Mouse (Mus musculus) frontal cortex, postnatal 10 days (tissue): ENCODE measurements around the gene Sim2.

Experiments
- DNase-seq, 2 experiments: peaks; one replicate each; pipeline ENCODE4 v3.0.0; 2022; ENCODE audit warnings: low spot score in 2 of 2, mixed read lengths in 1 of 2

Gene Sim2

GRCm38 (mm10) chr16:94164236-94164635 is 79.5 kb downstream of the Sim2 start:
- no peak for DNase-seq

GRCm38 (mm10) chr16:94164978-94165377 is 80.2 kb downstream of the Sim2 start:
- no peak for DNase-seq

- DNase-seq = no peak
Observed at GRCm38 (mm10) chr16:94168655-94169545, 84.2 kb downstream of the Sim2 start.

DNA sequence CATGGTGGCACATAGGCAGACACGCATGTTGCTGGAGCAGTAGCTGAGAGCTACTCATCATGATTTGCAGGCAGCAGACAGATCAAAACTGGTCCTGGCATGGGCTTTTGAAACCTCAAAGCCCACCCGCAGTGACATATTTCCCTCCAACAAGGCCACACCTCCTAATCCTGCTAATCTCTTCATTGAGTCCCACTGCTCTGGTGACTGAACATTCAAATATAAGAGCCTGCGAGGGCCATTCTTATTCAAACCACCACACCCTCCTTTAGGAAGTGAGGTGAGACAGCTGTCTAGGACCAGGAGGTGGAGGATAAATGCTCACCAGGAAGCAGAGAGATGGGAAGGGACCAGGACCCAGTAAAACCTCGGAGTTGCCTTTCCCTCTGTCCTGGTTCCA is 85.5 kb downstream of the Sim2 start:
- no peak for DNase-seq

DNA sequence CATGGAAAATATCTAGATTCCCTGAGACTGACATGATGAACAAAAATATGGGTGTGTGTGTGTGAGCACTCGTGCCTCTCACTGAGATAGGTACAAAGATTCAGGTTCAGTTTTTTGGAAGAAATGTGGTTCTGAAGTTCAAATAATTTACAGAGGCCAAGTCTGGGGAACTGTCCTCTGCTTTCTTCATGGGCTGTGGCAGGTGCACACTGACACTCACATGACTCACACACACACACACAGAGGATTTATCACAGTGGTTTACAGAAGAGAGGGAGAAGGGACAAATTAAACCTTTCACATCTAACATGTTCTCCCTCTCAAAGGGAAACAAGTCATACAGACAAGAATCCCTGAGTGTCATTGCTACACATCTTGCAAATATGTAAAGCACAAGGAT is 88.6 kb downstream of the Sim2 start:
- no peak for DNase-seq

DNA sequence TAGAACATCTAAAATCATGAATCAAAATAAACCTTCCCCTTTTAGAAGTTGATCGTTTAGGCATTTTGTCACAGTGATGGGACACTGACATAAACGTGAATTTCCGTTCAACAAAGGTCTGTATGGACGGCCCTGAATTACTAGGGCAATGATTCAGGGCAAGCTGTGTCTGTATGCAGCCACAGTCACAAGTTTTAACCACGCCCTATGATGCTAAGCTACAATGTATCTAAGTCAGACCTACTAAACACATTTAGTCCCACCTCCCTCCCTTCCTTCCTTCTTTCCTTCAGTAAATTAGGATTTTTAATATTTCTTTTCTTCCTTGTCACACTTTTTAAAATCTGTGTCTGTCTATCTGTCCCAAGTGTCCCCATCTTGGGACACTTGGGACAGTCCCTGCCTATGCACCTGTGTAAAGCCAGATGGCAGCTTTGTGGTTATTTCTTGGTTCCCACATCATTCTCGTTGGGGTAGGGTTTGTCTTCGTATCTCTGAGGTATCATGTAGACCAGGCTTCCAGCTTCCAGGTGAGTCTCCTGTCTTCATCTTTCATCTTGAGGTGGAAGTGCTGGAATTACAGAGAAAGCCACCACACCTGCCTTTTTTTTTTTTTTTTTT is 90.7 kb downstream of the Sim2 start:
- DNase-seq = no peak
